Mouse (Mus musculus): ENCODE results near the gene Apol7b.

Apol7b gene

GRCm38 (mm10) chr15:77384340-77385030 is 62.8 kb downstream of the Apol7b start:
- no peak for DNase-seq (ENCODE audit: low read depth, low spot score)

GRCm38 (mm10) chr15:77382880-77383279 is 64.4 kb downstream of the Apol7b start:
- DNase-seq (ENCODE audit: low read depth, low spot score): no peak

- no peak for DNase-seq (ENCODE audit: low read depth, low spot score)
These were observed 64.9 kb downstream of the Apol7b start for GRCm38 (mm10) chr15:77382271-77382850.

GRCm38 (mm10) chr15:77381481-77381880 is 65.8 kb downstream of the Apol7b start:
- DNase-seq (ENCODE audit: low read depth, low spot score): no peak

GRCm38 (mm10) chr15:77379921-77380320 is 67.4 kb downstream of the Apol7b start:
- DNase-seq (ENCODE audit: low read depth, low spot score): no peak

GRCm38 (mm10) chr15:77377419-77377818 is 69.9 kb downstream of the Apol7b start:
- no peak for DNase-seq (ENCODE audit: low read depth, low spot score)

GRCm38 (mm10) chr15:77376920-77377319 is 70.4 kb downstream of the Apol7b start:
- no peak for DNase-seq (ENCODE audit: low read depth, low spot score)
